Mouse (Mus musculus) spleen, embryonic (tissue): Measurements from ENCODE around the gene Ap3m1.

Source experiments
- CTCF ChIA-PET: fragments of 350-600 bp; sonication (Branson Sonifier 250); formaldehyde crosslinking; loops from one replicate; lab custom pipeline; 2022; lab: Charles Lee

Gene Ap3m1

DNA sequence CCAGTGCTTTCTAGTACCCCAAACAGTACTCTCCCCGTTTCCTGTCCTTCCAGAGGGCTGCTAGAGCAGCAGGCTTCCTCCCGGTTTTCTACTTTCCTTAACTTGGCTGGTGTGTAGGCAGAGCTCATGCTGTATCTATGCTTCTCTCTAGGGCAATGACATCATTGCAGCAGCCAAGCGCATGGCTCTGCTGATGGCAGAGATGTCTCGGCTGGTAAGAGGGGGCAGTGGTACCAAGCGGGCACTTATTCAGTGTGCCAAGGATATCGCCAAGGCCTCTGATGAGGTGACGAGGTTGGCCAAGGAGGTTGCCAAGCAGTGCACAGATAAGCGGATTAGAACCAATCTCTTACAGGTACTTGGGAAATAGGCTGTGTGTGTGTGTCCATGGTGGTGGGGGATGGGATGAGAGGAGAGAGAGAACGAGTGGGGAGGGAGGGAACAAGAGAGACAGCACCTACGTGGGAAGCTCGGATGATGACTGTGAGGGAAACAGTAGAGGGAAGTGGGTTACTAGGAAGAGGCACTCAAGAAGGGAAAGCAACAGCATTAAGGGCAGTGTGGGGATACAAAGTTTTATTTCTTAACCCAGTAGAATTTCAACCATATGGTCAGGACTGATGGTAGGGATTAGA, 23.2 kb downstream of the Ap3m1 start:
- CTCF ChIA-PET = no interaction called here

DNA sequence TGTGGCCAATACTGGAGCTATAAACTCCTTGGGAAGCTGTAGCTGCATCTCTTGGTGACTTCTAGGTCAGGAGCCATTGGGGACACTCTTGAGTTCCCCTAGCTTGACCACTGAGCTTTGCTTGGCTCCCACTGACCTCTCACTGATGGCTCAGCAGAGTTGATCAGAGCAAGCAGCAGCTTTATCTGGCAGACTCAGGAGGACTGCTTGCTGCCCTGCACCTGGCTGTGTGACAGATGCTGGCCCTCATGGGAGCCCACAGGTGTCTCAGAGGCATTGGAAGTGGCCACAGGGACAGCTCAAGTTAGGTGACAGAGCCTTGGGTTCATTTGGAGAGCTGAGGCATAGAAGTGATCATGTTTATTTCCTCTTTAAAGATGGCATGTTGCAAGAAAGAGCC, 24.8 kb downstream of the Ap3m1 start:
- CTCF ChIA-PET = no interaction called here

DNA sequence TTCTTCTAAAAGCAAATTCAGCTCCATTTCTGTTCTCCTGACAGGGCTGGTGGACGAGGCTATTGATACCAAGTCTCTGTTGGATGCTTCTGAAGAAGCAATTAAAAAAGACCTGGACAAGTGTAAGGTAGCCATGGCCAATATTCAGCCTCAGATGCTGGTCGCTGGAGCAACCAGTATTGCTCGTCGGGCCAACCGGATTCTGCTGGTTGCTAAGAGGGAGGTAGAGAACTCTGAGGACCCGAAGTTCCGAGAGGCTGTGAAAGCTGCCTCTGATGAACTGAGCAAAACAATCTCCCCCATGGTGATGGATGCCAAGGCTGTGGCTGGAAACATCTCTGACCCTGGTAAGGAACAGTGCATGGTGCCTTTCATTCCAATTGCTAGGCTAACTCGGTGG, 31.9 kb downstream of the Ap3m1 start:
- CTCF ChIA-PET = no interaction called here

DNA sequence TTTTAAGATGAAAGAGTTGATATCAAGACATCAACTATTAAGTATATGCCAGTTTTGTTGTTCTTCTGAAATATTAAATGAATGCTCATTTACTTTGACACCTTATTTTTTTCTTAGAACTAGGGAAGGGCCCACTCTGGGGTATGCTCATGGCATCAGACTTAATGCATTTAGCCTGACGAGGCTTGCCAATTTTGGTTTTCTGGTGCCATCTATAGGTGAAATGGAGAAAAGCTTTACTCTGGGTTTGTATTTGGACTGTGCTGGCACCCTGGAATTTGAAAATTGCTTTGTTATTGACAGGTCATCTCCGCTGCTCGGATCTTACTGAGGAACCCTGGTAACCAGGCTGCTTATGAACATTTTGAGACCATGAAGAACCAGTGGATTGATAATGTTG, 33.3 kb downstream of the Ap3m1 start:
- CTCF ChIA-PET = interaction anchor here (0.6 to 1.2 kb wide), 5 partner anchors 48 to 1039 kb away, joined by 3 to 9 read pairs (median 4); no protein-coding TSS in a partner anchor

DNA sequence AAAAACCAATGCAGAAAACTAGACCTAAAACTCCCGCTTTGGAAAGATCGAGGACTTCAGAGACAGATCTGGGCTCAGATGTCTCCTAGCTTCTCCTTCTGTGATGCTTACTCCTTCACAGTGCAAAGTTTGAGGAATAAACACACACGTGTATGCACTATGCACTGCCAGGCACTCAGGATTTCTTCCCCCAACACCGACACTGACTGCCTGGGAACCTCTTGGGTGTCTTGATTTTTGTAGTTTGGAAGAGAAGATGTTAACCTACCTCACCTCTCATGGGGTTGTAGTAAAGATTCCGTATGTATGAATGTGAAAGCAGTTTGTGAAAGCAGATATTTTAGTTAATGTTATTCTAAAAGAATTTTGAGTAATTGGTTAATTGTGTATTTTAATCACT, 34.4 kb downstream of the Ap3m1 start:
- CTCF ChIA-PET = no interaction called here

DNA sequence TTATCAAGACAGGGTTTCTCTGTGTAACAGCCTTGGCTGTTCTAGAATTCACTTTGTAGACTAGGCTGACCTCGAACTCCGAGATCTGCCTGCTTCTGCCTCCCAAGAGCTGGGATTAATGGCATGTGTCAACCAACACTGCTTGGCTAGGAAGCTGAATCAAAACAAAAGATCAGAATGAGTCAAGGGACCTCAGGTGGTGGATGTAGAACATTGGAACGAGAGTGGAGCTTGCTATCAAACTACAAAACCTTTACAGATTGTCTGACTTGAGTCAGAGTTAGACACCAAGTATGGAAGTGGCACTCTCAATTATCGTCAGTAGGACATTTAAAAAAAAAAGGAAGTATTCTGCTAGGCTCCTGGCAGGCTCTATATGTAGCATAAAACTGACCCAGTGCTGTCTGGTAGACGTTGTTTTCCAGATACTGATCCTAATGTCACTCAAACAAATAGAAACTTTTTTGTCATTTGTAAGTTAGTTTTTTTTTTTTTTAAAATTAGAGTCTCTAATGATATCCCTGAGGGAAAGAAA, 38.4 kb downstream of the Ap3m1 start:
- CTCF ChIA-PET = no interaction called here

DNA sequence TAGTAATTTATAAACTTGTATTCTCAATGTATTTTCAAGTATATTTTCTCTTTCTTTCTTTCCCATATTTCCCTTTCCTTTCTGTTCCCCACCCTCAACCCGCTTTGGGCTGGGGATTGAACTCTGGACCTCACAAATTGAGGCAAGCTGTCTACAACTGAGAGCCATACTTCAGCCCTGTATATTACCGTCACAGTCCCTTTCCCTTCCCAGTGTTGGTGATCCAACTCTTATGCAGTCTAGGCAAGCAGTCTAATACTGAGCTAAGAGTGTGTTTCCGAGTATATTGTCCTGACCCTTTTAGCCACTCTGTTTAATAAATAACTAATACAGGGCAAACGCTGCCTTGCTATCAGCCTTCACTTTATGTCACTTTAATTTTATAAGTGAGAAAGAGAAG, 52.7 kb downstream of the Ap3m1 start:
- CTCF ChIA-PET = interaction anchor here (0.5 kb wide), 1 partner anchor 21 kb away, joined by 4 read pairs; no protein-coding TSS in a partner anchor

DNA sequence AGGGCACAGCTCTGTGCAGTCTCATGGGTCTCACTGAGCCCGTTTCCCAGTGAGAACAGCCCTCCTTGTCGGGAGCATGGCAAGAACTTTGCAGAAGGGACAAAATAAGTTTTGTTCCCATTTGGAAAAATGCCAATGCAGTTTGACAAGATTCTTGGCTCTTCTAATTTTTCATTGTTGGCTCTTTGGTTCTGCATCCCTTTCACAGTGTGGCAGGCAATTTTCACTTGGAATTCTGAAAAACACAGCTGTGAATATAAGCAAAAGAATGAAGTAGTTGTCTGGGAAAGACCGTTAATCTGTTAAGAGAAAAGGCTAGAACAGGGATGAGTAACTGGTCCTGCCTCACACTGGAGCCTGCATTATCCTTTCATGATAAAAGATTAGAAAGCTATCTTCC, 54.8 kb downstream of the Ap3m1 start:
- CTCF ChIA-PET = no interaction called here

DNA sequence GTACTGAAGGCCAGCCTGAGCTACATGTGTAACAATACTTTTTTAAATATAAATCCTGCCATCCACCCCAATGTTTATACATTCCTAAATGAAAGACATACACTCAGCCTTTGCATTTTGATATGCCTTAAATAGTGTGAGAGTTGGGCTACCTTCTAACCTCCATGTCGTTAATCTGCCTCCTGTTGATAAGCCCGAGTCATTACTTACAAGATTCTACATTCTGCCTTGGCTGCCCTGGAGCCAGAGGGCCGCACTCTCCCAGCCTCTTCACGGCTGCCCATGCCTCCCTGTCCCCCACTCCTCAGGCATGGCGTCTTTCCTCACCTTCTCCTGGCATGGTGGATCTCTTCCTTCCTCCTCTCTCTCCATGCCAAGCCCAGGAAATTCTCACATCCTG, 55.9 kb downstream of the Ap3m1 start:
- CTCF ChIA-PET = no interaction called here

DNA sequence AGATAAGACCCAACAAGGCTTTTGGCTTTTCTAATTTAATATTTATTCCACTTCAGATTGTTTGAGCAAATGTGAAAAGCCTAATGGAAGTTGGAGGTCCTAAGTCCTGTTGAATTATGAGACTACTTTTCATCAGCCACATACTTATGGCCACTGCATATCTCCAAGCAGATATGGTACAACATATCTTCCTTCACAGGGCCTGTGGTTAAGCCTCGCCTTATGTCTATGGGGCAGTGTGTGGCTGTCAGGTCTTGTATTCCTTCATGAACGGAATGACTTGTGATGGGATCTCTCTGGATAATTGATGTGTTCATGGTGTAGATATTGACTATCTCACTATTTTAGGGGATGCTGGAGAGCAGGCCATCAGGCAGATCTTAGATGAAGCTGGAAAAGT, 56.8 kb downstream of the Ap3m1 start:
- CTCF ChIA-PET = interaction anchor here (1.0 kb wide), 1 partner anchor 192 kb away, joined by 4 read pairs; no protein-coding TSS in a partner anchor

DNA sequence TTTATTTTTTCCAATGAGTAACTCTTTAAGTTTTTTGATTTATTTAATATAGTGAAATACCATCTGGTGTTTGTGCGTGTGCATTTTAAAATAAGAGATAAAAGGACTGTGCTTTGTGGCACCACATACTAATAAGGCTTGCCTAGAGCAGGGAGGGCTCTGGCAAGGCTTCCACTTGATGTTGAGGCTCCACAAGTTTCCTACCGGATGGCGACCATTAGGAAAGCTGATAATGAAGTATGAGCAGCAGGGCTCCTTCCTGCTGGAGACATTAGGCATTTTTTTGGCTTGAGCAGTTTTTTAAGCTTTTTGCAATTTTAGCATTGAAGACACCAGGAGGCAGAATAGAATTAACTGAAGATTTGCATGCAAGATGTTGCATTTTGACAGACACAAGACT, 57.8 kb downstream of the Ap3m1 start:
- CTCF ChIA-PET = interaction anchor here (0.7 to 1.0 kb wide), 2 partner anchors 191 to 227 kb away, joined by 4 to 6 read pairs; no protein-coding TSS in a partner anchor

DNA sequence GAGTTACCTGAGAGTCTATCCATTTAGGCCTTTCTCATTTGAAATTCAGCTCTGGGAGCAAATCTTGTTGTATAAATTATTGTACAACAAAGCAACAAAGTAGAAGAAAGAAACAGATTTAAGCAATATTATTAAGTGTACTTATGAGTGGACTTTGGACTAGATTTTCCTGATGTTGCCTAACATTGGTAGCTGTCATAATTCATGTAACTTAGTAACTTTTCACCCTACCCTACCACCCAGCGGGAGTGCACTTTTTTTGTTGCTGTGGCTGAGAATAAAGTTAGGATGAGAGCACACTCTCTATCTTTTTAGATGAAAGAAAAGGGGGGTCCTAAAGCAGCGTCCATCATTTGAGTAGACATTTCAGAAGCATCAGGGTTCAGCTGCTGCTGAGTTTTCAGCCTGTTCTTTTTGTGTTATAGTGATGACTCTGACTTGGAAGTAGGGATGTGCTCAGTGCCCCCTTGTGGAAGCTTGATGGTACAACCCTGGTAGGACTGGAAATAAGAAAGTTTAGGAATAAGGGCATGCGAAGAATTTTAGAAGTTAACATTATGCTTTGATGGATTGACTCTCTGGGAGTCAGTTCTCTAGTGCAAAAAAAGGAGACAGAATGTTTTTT, 59.1 kb downstream of the Ap3m1 start:
- CTCF ChIA-PET = interaction anchor here (0.5 to 0.7 kb wide), 4 partner anchors 23 to 95 kb away, joined by 3 read pairs; no protein-coding TSS in a partner anchor

DNA sequence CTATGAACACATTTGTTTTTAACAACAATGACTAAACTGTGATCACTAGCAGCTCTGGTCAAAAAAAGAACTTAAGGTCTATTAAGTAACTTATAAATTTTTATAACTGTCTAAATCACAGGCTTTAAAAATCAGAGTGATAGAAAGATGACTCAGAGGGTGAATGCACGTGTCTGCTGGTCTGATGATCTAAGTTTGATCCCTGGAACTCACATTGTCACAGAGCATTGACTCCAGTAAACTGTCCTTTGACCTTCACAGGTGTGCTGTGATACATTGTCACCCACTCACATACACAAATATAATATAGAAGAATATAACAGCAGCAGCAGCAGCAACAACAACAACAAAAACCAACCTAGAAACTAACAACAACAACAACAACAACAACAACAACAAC, 60.8 kb downstream of the Ap3m1 start:
- CTCF ChIA-PET = no interaction called here

DNA sequence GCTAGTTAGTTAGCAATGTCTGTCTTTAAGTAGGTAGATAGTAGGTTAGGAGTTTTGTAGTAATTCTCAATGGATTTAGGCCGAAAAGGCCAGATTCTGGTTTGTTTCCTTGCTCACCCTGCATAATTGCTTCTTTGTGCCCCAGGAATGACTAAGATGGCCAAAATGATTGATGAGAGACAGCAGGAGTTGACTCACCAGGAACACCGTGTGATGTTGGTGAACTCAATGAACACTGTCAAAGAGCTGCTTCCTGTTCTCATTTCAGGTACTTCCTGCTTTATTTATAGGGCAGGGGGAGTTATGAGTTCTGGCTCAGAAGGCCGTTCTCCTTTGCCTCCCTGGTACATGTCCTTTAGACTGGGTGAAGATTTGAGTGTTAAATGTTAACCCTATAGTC, 66.8 kb downstream of the Ap3m1 start:
- CTCF ChIA-PET = no interaction called here

DNA sequence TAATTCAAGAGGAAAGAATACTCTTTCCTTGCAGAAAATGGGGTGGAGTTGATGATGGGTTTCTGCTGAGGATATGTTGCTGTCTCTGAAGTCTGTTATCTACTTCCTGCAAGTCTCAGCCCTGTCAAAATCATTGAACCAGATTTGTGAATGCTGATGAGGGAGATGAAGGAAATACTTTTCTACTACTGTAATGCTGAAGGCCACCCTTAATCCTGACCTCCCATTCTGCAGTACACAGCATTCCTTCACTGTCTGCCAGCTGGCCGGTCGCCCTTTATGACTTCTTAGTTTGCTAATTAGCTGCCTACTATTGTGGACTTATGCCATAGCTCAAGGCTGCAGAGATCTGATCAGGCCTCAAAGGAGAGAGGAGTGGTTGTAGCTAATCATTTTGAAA, 68.5 kb downstream of the Ap3m1 start:
- CTCF ChIA-PET = no interaction called here
